Mouse (Mus musculus) lung, adult 2 months (tissue): ENCODE results near the gene Ankrd33. TPM values are rescaled to one million over a fixed set of nuclear protein-coding genes. Genes with fewer than 3 reads are reported as not detected.

Experiments used
- DNase-seq: peaks from one replicate; pipeline ENCODE4 v3.0.0; 2022
- H3K4me1 ChIP-seq: fragments of 200-500 bp; 2 replicates; pipeline ENCODE4 v1.6.1; 2011; ENCODE audit warnings: low read length; ENCODE audit not compliant: control insufficient read depth, insufficient read depth
- H3K4me3 ChIP-seq: fragments of 200-500 bp; replicated peaks from 2 replicates; pipeline ENCODE3; 2011; ENCODE audit warnings: low read depth, mild to moderate bottlenecking, control low read depth, low read length; ENCODE audit errors: extremely low read depth
- CTCF ChIP-seq: fragments of 200-500 bp; IDR thresholded peaks from 2 replicates; pipeline ENCODE4 v1.5.1; 2011; ENCODE audit warnings: mild to moderate bottlenecking, low read length, control low read depth; ENCODE audit not compliant: insufficient read depth
- POLR2A ChIP-seq: fragments of 200-500 bp; IDR thresholded peaks from 2 replicates; pipeline ENCODE4 v1.6.1; 2011; ENCODE audit warnings: low read depth, mild to moderate bottlenecking, control low read depth, low read length, borderline replicate concordance; ENCODE audit errors: extremely low read depth
- WGBS: fragments of 180-500 bp; shearing (Covaris S2); methylation state at CpG from one replicate; pipeline ENCODE4 v1.1.7; 2018; 5-methylcytosine and 5-hydroxymethylcytosine counted together
- polyA plus RNA-seq: library from polyadenylated mRNA; depleted of rRNA; stranded (reverse); fragments of >200 nt; gene quantifications from 2 replicates; pipeline ENCODE4 v1.2.3, GENCODE M21; 2012

Ankrd33 gene
- polyA plus RNA-seq, 1 experiment: 0.28 TPM

DNA sequence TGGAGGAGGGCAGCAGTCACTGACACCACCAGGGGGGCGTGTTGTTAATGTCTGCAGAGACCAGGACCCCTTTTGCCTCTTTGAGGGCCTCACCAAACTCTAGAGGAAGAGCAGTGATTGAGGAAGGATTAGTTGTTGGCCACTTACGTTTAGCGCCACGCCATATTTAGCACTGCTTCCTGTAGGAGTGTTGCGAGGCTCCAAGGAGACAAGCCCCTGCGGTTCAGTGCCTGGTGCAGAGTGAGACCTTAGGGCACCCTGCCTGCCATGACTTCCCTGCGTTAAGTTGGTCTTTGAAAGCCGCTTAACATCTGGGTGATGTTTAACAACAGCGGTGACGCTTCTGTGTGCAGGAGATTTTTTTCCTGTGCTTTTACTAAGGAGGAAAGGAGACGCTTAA, 15.9 kb downstream of the Ankrd33 start:
- no peak for DNase-seq
- 21% methylated on average over 11 of the region's 11 CpGs for WGBS
- Histone ChIP-seq H3K4me1 (peaks cover 2% of the 10 kb centered on the region), H3K4me3 (peak overlapping the region; percentile 53)
- TF ChIP-seq CTCF: no peak
- TF ChIP-seq POLR2A: peak; percentile 52; the same call in 1 of the 2 replicates

DNA sequence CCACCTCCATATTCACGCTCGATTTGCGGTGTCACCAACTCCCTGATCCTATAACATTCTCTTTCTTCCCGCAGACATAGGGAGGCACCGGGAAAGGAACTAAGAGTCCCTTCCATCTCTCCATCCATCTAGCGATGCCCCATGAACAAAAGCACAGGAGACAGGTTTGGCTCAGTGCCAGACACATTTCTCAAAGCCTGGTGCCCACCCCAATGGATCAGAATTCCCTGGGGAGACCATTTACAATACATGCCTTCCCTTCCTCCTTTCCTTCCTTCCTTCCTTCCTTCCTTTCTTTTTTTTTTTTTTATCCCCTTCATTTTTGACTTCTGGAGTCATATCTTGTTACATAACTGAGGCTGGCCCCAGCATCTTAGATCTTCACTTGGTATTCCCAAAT, 16.5 kb downstream of the Ankrd33 start:
- WGBS: 35% methylated on average over 6 of the region's 6 CpGs
- no peak for DNase-seq
- peak overlapping the region; percentile 53 for H3K4me3 ChIP-seq
- no peak for TF ChIP-seq POLR2A
- no peak for TF ChIP-seq CTCF
- peaks cover 1% of the 10 kb centered on the region for H3K4me1 ChIP-seq

GRCm38 (mm10) chr15:101132761-101133160, 17.2 kb downstream of the Ankrd33 start:
- Histone ChIP-seq H3K4me3 (no peak overlapping the region), H3K4me1 (no peaks in the 10 kb centered on the region; the same call in none of the 2 replicates)
- whole genome bisulfite sequencing: 32% methylated on average over 6 of the region's 6 CpGs
- TF ChIP-seq CTCF (no peak), POLR2A (peak; percentile 14; the same call in 1 of the 2 replicates)
- no peak for DNase-seq

DNA sequence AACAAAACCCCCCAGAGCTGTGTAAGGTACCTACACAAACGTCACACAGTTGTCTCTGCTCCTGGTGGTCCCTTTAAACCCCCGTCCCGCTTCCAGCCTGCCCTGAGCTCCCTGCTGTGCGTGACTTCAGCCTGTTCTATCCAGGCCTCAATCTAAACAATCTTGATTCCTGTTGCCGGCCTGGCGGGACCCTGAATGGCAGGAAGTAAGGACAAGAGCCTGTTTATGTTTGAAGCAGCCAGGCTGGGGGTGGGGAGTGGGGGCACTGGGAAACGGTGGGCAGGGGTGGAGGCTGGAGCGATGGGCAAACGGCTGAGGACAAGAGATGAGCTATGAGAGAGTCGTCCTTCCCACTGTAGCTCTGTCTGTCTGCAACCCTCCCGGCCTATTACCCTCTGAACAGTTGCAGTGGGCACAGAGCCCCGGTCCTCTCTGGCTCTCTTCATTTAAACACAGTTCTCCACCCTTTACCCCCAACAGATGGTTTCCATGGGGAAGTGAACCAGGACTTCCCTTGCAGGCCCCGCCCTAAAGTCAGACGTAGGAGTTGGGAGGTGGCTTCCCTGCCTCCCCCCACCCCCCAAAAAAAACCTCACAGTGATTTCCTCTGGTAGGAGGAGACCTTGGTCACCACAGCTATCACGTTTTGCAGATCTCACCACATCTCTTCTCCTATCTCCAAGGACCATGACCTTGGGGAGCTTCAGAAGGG, 18.6 kb downstream of the Ankrd33 start:
- TF ChIP-seq POLR2A (peak; percentile 40; the same call in 1 of the 2 replicates), CTCF (no peak)
- DNase-seq: peak; percentile 62
- Histone ChIP-seq H3K4me1 (no peaks in the 10 kb centered on the region; the same call in none of the 2 replicates), H3K4me3 (peak overlapping the region; percentile 67)
- WGBS: 26% methylated on average over 15 of the region's 15 CpGs

DNA sequence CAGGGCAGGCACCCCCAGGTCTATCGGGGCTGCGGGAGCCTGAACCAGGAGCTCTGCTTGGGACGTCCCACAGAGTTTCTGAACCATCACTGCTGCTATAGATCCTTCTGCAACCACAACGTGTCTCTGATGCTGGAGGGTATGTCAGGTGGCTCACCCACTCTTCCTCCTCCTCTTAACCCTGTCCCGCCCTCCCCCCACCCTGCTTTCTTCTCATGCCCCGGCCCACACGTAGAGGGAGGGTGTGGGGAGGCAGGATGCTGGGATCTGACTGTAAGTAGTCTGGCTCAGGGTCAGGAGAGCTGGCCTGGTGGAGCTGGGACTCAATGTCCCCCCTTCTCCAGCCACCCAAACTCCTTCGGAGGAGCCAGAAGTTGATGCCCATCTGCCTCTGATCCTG, 19.9 kb downstream of the Ankrd33 start:
- WGBS: 39% methylated on average over 8 of the region's 8 CpGs
- H3K4me3 ChIP-seq: peak overlapping the region; percentile 67
- DNase-seq: no peak
- H3K4me1 ChIP-seq: no peaks in the 10 kb centered on the region; the same call in none of the 2 replicates
- TF ChIP-seq POLR2A (peak; percentile 28; the same call in 1 of the 2 replicates), CTCF (no peak)

GRCm38 (mm10) chr15:101137455-101137854, 21.9 kb downstream of the Ankrd33 start:
- peaks cover 7% of the 10 kb centered on the region for H3K4me1 ChIP-seq
- H3K4me3 ChIP-seq: peak overlapping the region; percentile 77
- no peak for DNase-seq
- WGBS: 54% methylated on average over 11 of the region's 11 CpGs
- TF ChIP-seq POLR2A: no peak
- no peak for TF ChIP-seq CTCF

- Histone ChIP-seq H3K4me1 (peaks cover 13% of the 10 kb centered on the region), H3K4me3 (peak overlapping the region; percentile 25)
- 40% methylated on average over 3 of the region's 3 CpGs for WGBS
- no peak for DNase-seq
- TF ChIP-seq CTCF (no peak), POLR2A (no peak)
These were observed 23.1 kb downstream of the Ankrd33 start for GRCm38 (mm10) chr15:101138675-101139074.

DNA sequence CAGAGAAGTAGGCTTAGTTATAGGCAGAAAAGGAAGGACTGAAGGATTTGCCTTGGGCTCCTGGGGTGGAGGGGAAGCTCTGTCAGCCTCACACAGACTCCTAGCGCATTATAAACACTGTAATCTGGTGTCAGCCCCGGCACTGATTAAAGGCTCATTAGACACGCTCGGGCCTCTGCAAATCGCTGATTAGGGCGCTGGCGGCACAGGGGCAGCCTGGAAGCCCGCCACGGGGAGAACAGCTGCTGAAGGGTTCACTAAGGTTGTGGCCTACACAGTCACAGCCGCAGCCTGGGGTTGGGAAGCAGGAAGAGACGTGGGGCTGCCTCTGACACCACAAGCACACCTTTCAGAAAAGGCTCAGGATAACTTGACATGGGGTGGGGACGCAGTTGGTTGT, 24.3 kb downstream of the Ankrd33 start:
- Histone ChIP-seq H3K4me1 (peaks cover 15% of the 10 kb centered on the region), H3K4me3 (peak overlapping the region; percentile 33)
- DNase-seq: no peak
- 33% methylated on average over 12 of the region's 12 CpGs for WGBS
- TF ChIP-seq CTCF (no peak), POLR2A (no peak)

DNA sequence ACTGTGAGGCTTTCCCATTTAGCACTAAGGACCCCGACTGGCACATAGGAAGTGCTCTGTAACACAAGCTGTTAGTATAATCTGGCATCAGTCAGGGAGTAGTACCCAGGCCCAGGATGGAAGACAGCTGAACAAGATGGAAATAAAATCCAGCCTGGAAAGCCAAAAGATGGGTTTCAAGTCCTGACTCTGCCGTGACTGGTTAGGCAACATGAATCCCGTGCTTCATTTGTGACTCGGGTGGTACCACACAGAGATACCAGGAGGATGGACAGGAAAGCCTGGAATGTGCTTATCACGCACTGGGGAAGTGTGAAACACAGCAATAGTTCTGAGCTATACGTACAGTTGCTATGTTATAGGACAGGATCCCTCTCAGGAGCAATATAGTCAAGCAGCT, 25.0 kb downstream of the Ankrd33 start:
- peak overlapping the region; percentile 33 for H3K4me3 ChIP-seq
- DNase-seq: no peak
- no peak for TF ChIP-seq CTCF
- no peak for TF ChIP-seq POLR2A
- peaks cover 15% of the 10 kb centered on the region for H3K4me1 ChIP-seq
- 36% methylated on average over 6 of the region's 6 CpGs for whole genome bisulfite sequencing

- peaks cover 17% of the 10 kb centered on the region for H3K4me1 ChIP-seq
- DNase-seq: peak; percentile 62
- H3K4me3 ChIP-seq: peak overlapping the region; percentile 33
- 3% methylated on average over 10 of the region's 14 CpGs for WGBS
- TF ChIP-seq CTCF: no peak
- peak; percentile 54; the same call in 1 of the 2 replicates for TF ChIP-seq POLR2A
These were observed 25.5 kb downstream of the Ankrd33 start for GRCm38 (mm10) chr15:101141061-101141541.
